Mouse (Mus musculus) megakaryocyte, adult 5-6 weeks (primary cell): ENCODE results near the gene Gm16430. TPM values are rescaled to one million over a fixed set of nuclear protein-coding genes. Genes with fewer than 3 reads are reported as not detected.
"Not testable (repeated sequence)": the region's sequence is repeated elsewhere in the genome, so short reads cannot be mapped to it uniquely, and the experiment has no call there.

Experiments used
- ATAC-seq: 2 replicates; pipeline ENCODE4 v1.8.0; 2016; ENCODE audit warnings: mild to moderate bottlenecking, inconsistent platforms; ENCODE audit not compliant: poor library complexity, severe bottlenecking
- total RNA-seq, 2 experiments: library from RNA; stranded (forward) in 1 of 2; stranded (reverse) in 1 of 2; fragments of 153-499, 151-499 nt in 1 of 2; fragments of 221-1000, 200-1000 nt in 1 of 2; gene quantifications; 2 replicates each; pipeline versions ENCODE4 v1.2.3 to v1.2.4; 2015 to 2017

Gm16430 gene
- total RNA-seq (2015): not detected in 2 replicates
- not detected in 2 replicates for total RNA-seq (2017)

DNA sequence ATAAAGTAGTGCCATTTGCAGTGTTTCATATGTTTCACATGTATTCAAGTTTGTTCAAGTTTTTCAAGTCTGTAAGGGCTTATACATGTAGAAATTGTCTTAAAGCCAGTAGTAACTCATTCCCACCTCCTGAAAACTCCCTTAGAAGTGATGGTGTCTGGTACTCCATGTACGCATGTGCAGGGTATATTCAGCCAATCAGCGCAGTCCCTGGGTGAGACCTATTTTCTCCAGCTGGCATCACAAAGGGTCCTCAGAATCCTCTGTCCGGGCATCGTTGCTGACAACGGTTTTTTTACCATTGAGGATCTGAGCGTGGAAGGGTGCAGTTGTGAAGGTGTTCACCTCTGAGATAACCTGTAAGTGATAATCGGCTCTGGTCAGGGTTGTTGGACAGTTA is at the start of gene Gm16430:
Gm16430 (plus strand) TSS at position 301 of the 400 bp plus-strand sequence.
- ATAC-seq: not testable (repeated sequence)

Other genes with a start within 250 kb of the Gm16430 start
- not detected in 2 replicates for gene Gm16405, start 91.0 kb upstream of the Gm16430 start, total RNA-seq (2015)
- gene Gm16405, start 91.0 kb upstream of the Gm16430 start, total RNA-seq (2017): not detected in 2 replicates